Mouse (Mus musculus) embryo, embryonic 10.5 days (tissue): Measurements from ENCODE around the gene Ctc1.
A peak's percentile ranks its signal among the peaks of the same experiment; 100 is the strongest.
"Not testable (repeated sequence)": the region's sequence is repeated elsewhere in the genome, so short reads cannot be mapped to it uniquely, and the experiment has no call there.

Source experiments
- DNase-seq: peaks from one replicate; pipeline ENCODE4 v3.0.0-alpha.2; 2015; ENCODE audit warnings: low spot score

Ctc1 gene

DNA sequence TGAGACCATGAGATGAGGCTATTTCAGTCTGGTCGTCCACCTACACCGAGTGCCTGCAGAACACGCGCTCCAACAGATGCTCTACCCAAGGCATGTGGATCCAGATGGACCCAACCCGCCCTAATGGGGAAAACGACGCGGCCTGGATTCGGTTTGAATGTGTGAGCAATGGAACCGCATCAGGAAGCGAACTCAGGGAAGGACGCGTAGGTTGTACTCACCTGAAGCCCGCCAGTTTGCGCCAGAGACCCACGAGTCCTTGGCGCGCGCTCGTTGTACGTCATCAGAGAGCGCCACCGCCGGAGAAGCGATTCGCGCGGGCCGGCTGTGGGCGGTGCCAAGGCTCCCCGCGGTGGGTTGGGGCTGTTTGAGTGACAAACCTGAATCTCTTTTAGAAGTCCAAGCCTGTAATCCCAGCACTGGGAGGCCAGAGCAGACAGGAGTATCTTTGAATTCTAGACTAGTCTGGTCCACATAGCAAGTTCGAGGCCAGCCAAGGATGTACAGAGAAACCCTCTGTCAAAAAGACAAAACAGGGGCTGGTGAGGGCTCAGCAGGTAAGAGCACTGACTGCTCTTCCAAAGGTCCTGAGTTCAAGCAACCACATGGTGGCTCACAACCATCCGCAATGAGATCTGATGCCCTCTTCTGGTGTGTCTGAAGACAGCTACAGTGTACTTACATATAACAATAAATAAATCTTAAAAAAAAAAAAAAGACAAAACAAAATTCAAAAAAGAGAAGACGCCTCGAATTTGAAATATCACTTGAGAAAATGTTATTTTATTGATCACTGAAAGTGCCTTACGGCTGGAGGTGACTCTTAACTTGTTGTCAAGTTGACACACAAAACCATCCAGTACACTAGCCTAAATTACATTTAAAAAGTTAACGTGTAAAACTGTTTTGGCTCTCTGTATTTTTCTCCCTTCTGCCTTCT lies 7.3 kb upstream of the Ctc1 start, which contains the start of gene Pfas:
Gene Pfas (minus strand): TSS at position 279 of the 940 bp plus-strand sequence.
- peak; percentile 97 for DNase-seq

DNA sequence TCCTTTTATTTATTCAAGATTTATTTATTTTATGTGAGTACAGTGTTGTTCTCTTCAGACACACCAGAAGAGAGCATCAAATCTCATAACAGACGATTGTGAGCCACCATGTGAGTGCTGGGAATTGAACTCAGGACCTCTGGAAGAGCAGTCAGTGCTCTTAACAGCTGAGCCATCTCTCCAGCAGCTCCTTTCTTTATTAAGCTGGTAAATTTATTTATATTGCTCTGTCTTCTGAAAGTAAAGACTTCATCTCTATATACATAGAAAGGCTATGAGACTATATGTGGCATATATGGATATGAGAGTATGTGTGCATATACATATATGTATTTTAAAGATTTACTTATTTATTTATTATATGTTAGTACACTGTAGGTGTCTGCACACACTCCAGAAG lies 6.2 kb upstream of the Ctc1 start:
- DNase-seq, result no peak

DNA sequence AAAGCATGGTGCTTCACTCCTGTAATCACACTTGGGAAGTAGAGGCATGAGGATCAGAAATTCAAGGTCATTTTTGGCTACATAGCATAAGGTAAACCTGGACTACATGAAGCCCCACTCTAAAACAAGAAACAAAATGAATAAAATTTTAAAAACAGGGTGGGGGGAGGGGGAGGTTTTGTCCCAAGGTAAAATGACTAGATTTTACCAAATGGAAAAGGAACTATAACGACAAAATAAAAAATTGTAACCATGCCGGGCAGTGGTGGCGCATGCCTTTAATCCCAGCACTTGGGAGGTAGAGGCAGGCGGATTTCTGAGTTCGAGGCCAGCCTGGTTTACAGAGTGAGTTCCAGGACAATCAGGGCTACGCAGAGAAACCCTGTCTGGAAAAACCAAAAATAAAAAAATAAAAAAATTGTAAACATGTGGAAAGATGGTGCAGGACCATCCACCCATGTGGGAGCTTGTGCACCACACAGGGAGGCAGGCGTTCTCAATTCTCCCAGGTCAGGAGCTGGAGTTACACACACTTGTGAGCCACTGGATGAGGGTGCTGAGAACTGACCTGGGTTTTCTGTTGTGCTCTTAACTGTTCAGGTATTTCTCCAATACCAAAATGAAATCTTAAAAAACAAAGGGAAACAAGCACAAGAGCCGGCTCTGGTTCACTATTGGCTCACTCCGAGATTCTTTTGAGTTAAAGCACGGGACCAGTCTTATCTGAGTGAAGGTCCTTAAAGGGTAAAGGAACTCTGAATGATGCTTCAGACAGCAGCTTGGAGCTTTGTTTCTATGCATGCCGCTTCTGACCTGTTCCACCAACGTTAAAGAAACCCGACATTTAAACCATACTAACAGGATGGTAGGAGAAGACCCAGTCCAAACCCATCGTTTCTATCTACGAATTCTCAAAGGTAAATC lies 5.0 kb upstream of the Ctc1 start:
- DNase-seq, result no peak

DNA sequence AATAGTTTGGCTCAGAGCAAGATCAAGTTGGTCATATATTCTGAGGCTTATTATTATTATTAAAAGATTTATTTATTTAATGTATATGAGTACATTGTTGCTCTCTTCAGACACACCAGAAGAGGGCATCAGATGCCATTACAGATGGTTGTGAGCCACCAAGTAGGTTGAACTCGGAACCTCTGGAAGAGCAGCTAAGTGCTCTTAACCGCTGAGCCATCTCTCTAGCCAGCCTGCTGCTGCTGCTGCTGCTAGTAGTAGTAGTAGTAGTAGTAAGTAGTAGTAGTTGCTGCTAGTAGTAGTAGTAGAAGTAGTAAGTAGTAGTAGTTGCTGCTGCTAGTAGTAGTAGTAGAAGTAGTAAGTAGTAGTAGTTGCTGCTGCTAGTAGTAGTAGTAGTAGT lies 4.3 kb upstream of the Ctc1 start:
- not testable (repeated sequence) for DNase-seq

DNA sequence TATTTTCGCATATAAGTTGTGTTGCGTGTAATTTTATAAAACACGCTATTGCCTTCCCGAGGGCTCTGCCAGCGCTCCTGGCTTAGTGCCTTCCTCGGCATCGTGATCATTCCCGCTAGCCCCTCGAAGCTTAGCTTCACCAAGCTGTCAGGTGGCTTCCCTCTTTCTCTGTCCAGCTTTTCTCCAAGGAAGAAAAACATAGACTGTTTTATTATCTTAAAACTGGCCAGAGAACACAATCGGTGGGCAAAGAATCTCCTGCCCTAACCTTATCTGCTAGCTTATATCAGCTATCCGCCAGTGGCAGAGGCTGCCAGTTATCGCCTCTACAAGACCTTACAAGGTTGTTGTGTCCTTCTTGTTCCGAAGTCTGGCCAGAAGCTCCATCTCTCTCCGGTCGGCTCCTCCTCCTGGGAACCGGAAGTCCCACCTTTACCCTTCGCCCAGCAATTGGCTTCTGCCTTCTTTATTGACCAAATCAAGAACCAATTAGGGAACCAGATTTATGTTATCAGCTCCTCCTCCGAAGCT lies 3.6 kb upstream of the Ctc1 start:
- DNase-seq, result peak; percentile 94

DNA sequence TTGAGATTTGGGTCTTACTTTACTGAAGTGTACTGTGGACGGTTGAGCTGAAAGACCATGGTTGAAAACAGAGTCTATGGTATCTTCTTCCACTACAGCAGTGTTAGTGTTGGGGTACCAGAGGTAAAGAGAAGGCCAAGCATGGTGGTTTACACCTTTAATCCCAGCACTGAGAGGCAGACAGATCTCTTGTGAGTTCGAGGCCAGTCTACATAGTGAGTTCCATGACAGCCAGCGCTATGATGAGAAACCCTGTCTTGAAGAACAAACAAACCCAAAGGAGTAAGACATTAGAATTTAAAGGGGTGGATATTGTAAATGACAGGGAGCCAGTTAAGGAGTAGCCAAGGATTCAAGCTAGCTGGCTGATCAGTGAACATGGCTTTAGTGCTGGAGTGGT lies 1.0 kb downstream of the Ctc1 start:
- DNase-seq, result no peak

DNA sequence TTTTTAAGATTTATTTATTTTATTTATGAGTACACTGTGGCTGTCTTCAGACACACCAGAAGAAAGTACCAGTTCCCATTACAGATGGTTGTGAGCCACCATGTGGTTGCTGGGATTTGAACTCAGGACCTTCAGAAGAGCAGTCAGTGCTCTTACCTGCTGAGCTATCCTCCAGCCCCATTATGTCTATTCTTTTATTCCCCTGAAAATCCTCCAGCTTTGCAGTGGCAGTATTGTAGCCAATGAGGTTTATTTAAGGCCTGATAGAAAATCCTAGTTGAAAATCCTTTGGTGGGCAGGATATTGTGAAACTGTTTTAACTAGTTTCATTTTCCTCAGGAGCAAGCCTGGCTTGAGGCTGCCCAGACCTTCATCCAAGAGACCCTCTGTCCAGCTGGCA lies 5.0 kb downstream of the Ctc1 start:
- DNase-seq, result no peak

DNA sequence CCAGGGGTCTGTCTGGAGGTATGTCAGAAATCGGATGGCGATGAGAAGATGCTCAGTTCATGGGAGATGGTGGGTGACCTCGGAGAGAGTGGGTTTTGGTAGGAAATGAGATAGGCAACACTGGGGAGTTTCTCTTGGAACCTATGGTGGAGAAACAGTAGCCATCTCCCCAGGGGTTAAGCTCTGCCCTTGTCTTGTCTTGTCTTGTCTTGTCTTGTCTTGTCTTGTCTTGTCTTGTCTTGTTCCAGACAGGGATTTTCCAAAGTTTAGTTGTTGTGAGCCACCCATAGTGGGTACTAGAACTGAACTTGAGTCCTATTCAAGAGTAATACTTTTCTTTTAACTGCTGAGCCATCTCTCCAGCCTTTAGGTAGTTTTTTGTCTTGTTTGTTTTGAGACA lies 10.9 kb downstream of the Ctc1 start:
- DNase-seq, result no peak

DNA sequence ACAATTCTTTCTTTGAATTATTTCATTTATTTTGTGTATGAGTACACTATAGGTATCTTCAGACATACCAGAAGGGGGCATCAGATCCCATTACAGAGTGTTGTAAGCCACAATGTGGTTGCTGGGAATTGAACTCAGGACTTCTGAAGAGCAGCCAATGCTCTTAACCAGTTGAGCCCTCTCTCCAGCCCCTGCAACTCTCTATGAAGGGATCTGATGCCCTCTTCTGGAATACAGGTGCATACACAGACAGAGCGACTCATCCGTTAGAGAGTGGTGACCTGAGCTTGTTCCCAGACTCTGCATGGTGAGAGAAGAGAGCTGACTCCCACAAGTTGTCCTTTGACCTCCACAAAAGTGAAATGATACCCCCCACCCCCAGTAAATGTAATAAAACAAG lies 13.1 kb downstream of the Ctc1 start:
- peak; percentile 45 for DNase-seq

DNA sequence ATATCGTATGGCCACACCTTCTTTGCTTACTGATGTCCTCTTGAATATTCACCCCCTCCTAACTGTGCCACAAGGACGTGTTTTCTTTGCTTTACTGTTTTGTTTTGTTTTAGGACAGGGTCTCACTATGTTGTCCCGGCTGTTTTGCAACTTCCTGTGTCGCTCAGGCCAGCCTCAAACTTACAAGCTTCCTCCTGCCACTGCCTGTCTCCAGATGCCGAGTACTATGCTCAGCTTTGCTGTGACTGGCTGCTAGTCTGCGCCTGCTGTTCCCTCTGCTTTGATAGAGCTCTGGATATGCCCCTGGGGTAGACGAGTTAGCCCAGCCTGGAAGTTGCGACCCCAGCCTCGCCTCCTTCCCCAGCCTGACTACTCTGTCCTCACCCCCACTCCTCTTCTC lies 17.8 kb downstream of the Ctc1 start:
- DNase-seq, result no peak

DNA sequence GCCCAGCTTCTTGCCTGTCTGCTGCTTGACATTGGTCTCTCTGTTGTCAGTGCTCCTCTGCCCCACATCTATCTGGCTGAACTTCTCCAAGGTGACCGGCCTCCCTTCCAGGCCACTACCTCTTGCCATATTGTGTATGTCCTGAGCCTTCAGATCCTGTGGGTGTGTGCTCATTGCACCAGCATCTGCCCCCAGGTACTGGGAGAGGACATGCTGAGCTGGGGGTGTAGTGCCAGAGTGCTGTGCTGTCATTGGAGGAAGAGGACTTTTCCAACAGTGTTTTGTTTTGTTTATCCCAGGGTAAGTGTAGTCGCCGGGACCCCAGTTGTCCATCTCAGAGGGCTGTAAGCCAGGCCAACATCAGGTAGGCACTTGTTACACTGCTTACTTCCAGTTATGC lies 18.9 kb downstream of the Ctc1 start:
- no peak for DNase-seq

DNA sequence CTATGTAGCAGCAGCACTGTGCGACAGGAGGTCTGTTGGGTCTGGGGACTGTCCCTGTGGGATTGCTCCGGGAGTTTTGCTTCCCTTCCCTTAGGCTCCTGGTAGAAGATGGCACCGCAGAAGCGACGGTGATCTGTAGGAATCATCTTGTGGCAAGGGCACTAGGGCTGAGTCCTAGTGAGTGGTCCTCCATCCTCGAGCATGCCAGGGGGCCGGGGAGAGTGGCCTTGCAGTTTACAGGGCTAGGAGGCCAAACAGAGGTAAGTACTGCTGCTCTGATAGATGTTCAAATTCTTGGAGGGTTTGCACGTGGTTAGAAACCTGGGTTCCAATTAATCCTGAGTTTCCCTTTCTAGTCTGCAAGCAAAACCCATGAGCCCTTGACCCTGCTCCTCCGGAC lies 19.7 kb downstream of the Ctc1 start:
- no peak for DNase-seq

DNA sequence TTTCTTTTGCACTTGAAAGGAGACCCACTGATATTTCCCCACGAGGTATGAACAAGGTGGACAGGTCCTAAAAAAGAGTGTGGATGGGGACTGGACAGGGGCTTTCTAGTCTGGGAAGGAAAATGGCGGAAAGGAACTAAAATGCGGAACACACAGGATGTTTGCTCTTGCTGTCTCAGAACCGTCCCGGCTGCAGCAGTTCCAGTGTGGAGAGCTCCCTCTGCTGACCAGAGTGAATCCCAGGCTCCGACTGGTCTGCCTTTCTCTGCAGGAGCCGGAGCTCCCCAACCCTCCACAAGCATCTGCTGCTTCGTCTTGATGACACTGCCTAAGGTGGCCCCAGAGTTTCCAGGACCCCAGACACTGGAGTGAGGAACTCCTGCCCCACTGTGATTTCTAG lies 20.1 kb downstream of the Ctc1 start:
- DNase-seq, result peak; percentile 94

DNA sequence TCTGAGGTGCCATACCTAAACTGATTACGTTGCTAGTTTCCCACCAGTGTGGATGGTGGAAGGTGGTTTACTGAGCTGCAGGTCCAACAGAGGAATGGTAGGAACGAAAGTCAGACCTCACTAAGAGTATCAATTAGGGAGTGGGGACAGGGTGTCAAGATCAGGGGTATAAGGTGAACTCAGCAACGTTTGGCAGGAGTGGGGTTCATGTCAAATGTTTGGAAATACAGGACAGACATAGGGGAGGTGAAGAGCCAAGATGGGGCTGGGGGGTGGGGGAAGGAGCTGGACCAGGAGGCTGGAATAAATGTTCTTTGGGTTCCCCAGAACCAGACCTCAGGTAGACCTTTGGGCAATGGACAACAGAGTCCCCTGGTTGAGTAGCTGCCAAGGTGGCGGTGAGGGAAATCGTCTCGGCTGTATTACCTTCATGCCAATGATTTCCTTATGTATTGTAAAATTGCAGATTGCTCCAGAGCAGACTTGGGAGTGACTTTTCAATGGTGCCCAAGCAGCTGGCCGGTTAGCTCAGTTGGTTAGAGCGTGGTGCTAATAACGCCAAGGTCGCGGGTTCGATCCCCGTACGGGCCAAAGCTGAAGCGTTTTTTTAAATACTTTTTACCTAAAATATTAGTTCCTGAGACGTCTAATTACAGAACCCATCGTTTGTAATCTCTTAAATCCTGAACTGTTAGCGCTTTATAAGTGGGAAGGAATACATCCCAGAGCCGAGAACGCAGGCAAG lies 20.9 kb downstream of the Ctc1 start:
- DNase-seq, result peak; percentile 94

DNA sequence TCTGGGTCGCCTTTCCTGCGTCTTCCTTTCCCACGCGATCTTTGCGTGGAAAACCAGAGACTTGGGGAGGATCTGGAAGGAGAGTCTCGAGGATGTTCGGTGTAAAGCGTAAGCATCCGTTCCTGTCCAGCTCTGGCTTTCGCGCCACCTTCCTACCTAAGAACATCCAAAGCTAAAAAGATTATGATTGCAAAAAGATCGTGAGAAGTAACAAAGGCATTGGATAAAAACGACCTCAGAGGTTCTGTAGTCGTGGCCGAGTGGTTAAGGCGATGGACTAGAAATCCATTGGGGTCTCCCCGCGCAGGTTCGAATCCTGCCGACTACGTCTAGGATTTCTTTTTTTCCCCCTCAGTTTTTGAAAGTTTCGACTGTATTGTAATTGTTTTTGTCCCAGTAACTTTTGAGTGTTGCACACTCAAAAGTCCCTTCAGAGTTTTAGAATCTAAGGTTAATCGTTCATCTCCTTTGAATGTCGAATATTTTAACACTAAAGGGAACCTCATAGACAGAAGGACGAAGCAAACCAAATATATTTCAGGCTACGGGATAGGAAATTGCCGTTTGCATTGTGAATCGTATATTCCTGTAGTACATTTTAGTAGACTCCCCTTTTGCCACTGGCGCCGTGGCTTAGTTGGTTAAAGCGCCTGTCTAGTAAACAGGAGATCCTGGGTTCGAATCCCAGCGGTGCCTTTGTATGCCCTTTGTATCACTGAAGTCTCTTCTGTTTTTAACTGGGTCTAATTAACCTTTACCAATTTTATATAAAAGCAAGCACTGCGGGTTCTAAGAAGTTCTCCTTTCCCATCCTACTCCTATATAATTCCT lies 21.7 kb downstream of the Ctc1 start:
- peak; percentile 96 for DNase-seq

DNA sequence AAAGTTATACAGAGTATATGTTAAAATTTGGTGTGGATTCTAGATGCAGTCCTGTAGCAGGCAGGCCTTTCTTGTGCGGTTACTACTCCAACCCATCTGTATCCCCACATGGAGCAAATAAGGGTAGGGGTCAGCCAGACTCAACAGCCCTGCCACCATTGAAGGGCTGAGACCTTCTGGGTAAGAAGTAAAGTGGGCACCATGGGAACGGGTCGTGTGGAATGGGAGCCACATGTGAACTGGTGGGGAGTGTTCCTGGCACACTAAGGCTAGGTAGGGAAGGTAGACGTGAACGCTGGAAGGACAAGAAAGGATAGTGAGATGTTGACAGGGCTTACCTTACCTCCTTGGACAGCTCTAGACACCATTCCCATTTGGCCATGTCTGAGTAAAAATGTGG lies 22.5 kb downstream of the Ctc1 start:
- no peak for DNase-seq

DNA sequence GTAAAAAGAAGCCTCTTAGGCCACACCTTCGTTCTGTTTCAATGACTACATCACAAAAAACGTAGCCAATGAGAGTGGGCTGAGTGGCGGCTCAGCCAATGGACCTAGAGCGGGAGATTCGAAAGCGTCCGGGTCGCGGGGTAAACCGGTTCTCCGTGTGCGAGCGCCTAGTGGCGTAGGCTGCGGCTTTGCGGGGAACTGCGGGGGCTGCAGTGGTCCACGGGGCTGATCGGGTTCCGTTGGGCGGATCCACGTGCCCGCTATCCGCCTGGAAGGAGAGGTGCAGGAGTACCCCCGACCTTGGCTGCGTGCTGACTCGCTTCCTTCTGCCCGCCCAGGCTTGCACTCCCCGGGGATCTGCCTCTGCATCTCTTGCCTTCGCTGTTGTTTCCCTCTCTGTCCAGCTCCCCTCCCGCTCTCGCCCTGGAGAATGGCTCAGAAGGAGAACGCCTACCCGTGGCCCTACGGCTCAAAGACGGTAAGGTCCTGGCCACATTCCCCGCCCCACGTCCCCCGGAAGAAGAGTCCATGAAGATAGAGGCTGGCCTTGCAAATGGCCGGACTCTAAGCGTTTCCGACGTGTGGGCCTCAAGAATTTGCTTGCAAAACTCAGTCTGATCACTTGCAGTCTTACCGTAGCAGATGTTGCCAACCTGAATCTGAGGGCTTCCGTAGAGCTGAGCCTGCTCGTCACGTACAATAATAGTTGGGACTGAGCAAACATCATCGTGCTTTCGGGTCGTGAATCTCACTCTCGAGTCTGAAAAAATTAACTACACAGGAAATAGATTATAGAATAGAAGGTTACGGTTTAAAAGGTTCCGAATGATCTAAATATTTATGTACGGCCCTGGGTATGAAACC lies 30.1 kb downstream of the Ctc1 start, which contains the start of gene Aurkb:
Gene Aurkb (plus strand): TSS at position 117 of the 864 bp plus-strand sequence.
- DNase-seq, result peak; percentile 97

DNA sequence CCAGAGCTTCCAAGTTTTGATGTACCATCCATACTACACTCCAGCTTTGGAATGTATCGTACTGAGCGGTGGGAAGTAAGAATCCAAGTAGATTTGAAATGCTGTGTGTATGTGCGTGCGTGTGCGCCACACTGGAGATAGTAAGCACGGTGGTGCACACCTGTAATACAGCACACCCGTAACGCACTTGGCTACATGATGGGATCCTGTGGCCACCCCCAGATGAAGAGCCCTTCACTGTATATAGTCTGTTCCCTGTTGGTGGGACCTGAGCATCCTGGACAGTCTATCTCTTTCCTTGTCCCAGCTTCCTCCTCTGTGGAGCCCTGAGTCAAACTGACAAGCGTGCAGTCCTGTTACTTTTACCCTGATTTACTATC lies 30.7 kb downstream of the Ctc1 start:
- no peak for DNase-seq

DNA sequence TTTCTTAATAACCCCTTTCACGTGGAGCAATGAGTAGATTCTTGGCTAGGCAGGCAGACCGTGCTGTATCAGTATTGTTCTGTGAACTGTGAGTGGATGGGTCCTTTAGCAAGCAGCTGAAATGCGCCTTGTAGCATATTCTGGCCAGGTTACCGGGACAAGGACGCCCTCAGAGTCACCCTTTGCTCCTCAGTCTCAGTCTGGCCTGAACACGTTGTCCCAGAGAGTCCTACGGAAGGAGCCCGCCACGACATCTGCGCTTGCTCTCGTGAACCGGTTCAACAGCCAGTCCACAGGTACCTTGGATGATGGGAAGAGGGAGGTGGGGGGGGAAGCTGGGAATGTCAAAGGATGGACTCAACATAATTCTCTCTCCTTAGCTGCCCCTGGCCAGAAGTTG lies 31.9 kb downstream of the Ctc1 start:
- DNase-seq, result no peak

DNA sequence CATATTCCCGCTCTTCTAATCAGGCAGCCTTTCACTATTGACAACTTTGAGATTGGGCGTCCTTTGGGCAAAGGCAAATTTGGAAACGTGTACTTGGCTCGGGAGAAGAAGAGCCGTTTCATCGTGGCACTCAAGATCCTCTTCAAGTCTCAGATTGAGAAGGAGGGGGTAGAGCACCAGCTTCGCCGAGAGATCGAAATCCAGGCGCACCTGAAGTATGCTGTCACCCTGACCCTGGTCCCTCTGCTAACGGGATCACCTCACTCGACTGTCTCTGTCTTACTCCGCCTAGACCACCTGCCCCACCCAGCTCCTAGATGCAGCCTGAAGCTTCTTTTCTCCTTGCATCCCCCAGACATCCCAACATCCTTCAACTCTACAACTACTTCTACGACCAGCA lies 32.4 kb downstream of the Ctc1 start:
- DNase-seq, result no peak
